Mouse (Mus musculus) liver, embryonic 13.5 days (tissue): Measurements from ENCODE around the gene Arsa. TPM values are rescaled to one million over a fixed set of nuclear protein-coding genes. Genes with fewer than 3 reads are reported as not detected.

Experiments
- ATAC-seq: fragments of 200-750 bp; cut with Nextera tagmentation; 2 replicates; pipeline ENCODE4 v1.8.0; 2017; ENCODE audit warnings: low read depth, mild to moderate bottlenecking, moderate number of reproducible peaks, moderate library complexity
- DNase-seq: peaks from one replicate; pipeline ENCODE4 v3.0.0; 2022
- H3K27ac ChIP-seq: fragments of 300-500 bp; sonication (generic); 2 replicates; pipeline ENCODE4 v1.5.1; 2015; ENCODE audit warnings: moderate library complexity, mild to moderate bottlenecking, inconsistent platforms
- H3K27me3 ChIP-seq: fragments of 300-500 bp; sonication (generic); 2 replicates; pipeline ENCODE4 v1.6.1; 2015; ENCODE audit warnings: mild to moderate bottlenecking, inconsistent platforms
- H3K36me3 ChIP-seq: fragments of 300-500 bp; sonication (generic); 2 replicates; pipeline ENCODE4 v1.6.1; 2015; ENCODE audit warnings: mild to moderate bottlenecking, inconsistent platforms
- H3K4me1 ChIP-seq: fragments of 300-500 bp; sonication (generic); replicated peaks from 2 replicates; pipeline ENCODE4 v1.6.1; 2015; ENCODE audit warnings: inconsistent platforms
- H3K4me2 ChIP-seq: fragments of 300-500 bp; sonication (generic); 2 replicates; pipeline ENCODE4 v1.6.1; 2015; ENCODE audit warnings: inconsistent platforms, mild to moderate bottlenecking, moderate library complexity
- H3K4me3 ChIP-seq: fragments of 300-500 bp; sonication (generic); replicated peaks from 2 replicates; pipeline ENCODE4 v1.5.1; 2015; ENCODE audit warnings: mild to moderate bottlenecking, inconsistent platforms
- H3K9ac ChIP-seq: fragments of 300-500 bp; sonication (generic); 2 replicates; pipeline ENCODE4 v1.6.1; 2015; ENCODE audit warnings: mild to moderate bottlenecking, inconsistent platforms
- H3K9me3 ChIP-seq: fragments of 300-500 bp; sonication (generic); replicated peaks from 2 replicates; pipeline ENCODE4 v1.6.1; 2016; ENCODE audit warnings: inconsistent platforms
- WGBS: fragments of 180-500 bp; shearing (Covaris S2); methylation state at CpG from one replicate; pipeline ENCODE4 v1.1.7; 2015; ENCODE audit not compliant: insufficient replicate concordance; 5-methylcytosine and 5-hydroxymethylcytosine counted together
- polyA plus RNA-seq: library from polyadenylated mRNA; unstranded; fragments of >200 nt; fragmentation: Nextera tagmentation; extraction: Ambion mirVana; gene quantifications from 2 replicates; pipeline ENCODE4 v1.2.1, GENCODE M21; 2015

The Arsa gene
- polyA plus RNA-seq, 1 experiment from 2014 or later: 4.9 TPM

DNA sequence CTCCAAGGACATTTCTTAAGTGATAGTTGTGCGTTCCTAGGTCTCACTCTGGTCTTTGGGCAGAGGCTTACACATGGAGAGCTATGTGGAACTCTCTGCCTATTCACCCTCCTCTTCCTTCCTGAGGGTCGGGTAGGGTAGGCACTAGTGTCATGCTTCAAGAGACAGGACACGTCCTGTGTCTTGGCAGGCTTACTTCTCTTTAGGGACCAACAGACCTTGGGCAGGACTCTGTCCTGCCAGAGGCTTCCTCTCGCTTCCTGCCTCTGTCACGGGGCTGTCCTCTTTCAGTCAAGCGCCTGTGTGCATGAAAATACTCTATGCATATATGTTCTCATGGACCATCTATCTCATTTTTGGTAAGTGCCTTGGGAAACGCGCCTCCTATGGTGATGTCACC is 30.5 kb upstream of the Arsa start:
- ATAC-seq: no peak

DNA sequence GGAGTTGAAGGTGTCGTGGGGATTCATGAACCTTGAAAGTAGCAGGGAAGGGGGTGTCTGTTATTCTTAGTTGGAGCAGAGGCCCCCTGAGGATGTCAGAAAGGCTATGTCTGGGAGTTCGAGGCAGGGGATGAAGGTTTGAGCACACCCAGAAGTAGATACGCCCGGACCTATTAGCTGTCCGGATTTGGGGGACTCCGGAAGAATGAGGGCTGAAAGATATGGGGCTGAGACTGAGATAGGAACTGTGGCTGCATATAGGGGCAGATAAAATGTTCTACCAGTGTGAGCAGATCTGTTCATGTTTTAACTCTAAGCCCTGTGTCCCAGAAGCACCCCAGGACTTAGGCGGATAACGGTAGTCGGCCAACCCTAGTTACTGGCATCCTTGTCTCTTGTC is 27.6 kb upstream of the Arsa start:
- Histone ChIP-seq H3K36me3 (peaks cover 20% of the 10 kb centered on the region; the same call in 1 of the 2 replicates), H3K9ac (no peak overlapping the region), H3K9me3 (no peaks in the 10 kb centered on the region), H3K27me3 (peaks cover 12% of the 10 kb centered on the region), H3K4me1 (peaks cover 21% of the 10 kb centered on the region), H3K27ac (no peak overlapping the region; the same call in 1 of the 2 replicates), H3K4me2 (no peak overlapping the region), H3K4me3 (no peak overlapping the region)
- DNase-seq (no peak), ATAC-seq (peak; percentile 6; the same call in 1 of the 2 replicates)
- WGBS: 66% methylated on average over 9 of the region's 9 CpGs

More for the DNA sequence above, 30.5 kb upstream of the Arsa start:
- DNase-seq: no peak
- H3K4me3 ChIP-seq: no peak overlapping the region
- H3K9me3 ChIP-seq: no peaks in the 10 kb centered on the region
- H3K4me2 ChIP-seq: no peak overlapping the region
- no peak overlapping the region for H3K27ac ChIP-seq
- no peaks in the 10 kb centered on the region for H3K27me3 ChIP-seq
- WGBS: 71% methylated on average over 8 of the region's 8 CpGs
- peaks cover 20% of the 10 kb centered on the region; the same call in 1 of the 2 replicates for H3K36me3 ChIP-seq
- peaks cover 14% of the 10 kb centered on the region for H3K4me1 ChIP-seq
- no peak overlapping the region for H3K9ac ChIP-seq

DNA sequence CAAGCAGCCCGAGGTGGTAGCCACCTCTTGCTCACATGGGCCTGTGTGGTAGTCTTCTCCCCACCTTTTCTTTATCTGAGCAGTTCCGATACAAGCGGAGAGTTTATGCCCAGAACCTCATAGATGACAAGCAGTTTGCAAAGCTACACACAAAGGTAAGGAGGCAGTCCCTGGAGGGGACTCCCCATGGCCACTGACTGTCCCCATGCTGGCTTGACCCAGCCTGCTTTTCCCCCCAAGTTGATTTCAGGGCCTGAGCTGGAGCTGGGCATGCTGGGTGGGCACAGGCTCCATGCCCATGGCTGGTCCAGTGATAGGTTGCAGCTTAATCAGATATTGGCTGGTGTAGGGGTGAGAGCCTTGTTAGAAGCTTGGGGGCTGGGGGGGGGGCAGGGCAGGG is 24.1 kb upstream of the Arsa start:
- H3K4me2 ChIP-seq: 0 out of 2 replicates have a peak overlapping the region, but pooled peaks have one; percentile 89
- no peak overlapping the region; the same call in 1 of the 2 replicates for H3K9ac ChIP-seq
- no peak overlapping the region for H3K4me3 ChIP-seq
- 60% methylated on average over 3 of the region's 3 CpGs for WGBS
- no peak for ATAC-seq
- H3K9me3 ChIP-seq: no peaks in the 10 kb centered on the region
- peaks cover 41% of the 10 kb centered on the region for H3K4me1 ChIP-seq
- DNase-seq: no peak
- peaks cover 14% of the 10 kb centered on the region; the same call in 1 of the 2 replicates for H3K36me3 ChIP-seq
- peaks cover 48% of the 10 kb centered on the region for H3K27me3 ChIP-seq
- H3K27ac ChIP-seq: no peak overlapping the region

DNA sequence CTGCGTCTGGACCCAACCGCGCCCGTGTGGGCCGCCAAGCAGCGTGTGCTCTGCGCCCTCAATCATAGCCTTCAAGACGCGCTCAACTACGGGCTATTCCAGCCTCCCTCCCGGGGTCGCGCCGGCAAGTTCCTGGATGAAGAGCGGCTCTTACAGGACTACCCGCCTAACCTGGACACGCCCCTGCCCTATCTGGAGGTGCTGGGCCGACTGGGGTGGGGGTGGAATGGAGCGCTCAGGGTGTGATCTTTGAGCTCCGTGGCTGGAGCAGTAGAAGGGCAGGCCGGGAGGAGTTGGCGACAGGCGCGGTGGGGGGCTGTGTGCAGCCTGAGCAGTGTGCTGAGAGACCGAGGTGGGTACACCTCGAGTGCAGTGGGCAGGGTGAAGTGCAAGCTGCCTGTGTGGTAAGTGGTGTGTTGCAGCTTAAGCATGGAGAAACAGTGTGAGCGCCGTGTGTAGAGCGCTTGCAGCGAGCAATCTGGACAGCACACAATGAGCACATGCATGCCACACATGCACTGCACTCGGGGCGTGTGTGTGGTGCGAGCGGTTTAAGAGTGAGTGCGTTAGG is 23.1 kb upstream of the Arsa start:
- Histone ChIP-seq H3K27me3 (peaks cover 48% of the 10 kb centered on the region), H3K27ac (0 out of 2 replicates have a peak overlapping the region, but pooled peaks have one; percentile 23), H3K4me1 (peaks cover 41% of the 10 kb centered on the region), H3K9me3 (no peaks in the 10 kb centered on the region), H3K4me3 (peak overlapping the region; percentile 67), H3K9ac (peak overlapping the region; percentile 62), H3K4me2 (peak overlapping the region; percentile 89), H3K36me3 (peaks cover 12% of the 10 kb centered on the region; the same call in 1 of the 2 replicates)
- ATAC-seq: peak; percentile 69
- 7% methylated on average over 35 of the region's 35 CpGs for WGBS
- peak; percentile 27 for DNase-seq

DNA sequence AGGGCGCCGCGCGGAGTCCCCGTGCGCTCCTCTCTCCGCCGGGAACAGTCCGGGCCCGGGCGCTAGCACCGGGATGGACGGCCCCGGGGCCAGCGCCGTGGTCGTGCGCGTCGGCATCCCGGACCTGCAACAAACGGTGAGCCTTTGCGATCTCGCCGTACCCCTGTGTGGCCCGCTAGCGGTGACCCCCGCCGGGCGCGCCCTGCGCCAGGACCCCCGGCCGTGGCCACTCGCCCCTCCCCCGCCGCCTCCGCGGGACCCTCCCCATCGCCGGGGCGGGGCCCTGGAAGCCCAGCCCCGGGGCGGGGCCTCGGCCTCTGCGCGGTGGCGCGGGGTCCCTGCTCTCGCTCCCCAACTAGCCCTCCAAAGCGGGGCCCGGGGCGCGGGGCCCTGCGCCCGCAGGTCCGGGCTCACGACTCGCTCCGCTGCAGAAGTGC is 22.6 kb upstream of the Arsa start:
- Histone ChIP-seq H3K36me3 (peaks cover 8% of the 10 kb centered on the region; the same call in 1 of the 2 replicates), H3K4me1 (peaks cover 41% of the 10 kb centered on the region), H3K27me3 (peaks cover 48% of the 10 kb centered on the region), H3K9ac (peak overlapping the region; percentile 62), H3K4me2 (peak overlapping the region; percentile 89), H3K4me3 (peak overlapping the region; percentile 67), H3K27ac (0 out of 2 replicates have a peak overlapping the region, but pooled peaks have one; percentile 23), H3K9me3 (no peaks in the 10 kb centered on the region)
- DNase-seq (no peak), ATAC-seq (peak; percentile 56)
- WGBS: under 1% methylated on average over 55 of the region's 60 CpGs

DNA sequence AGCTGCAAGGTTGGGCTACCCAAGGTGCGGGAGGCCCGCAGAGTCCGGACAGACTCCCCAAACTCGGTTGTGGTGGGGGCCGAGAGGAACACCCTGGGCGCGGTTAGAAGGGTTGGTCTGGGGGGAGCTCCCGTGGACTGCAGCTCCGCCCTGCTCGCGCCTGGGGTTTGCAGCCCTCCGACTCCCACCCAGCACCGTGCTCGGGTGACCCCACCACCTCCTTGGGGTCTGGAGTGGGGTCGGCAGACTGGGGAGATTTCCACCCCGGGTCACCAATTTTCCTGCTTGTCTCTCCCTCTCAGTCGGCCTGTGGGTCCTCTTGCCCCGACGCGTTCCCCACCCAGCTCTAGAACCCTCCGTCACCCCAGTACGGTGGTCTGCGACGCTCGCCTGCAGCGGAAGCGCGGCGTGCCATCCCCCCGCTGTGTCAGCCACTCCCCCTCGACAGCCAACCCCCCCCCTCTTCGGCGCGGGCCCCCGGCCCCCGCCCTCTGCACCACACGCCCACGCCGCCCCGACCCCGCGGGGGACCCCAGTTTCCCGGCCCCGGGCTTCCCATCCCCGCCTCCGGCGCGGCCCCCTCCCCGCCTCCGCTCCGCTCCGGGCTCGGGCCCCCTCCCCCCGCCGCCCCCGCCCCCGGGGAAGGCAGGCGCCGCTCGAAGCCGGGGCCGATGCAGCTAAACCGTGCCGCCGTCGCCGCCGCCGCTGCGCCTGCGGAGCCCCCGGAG is 21.9 kb upstream of the Arsa start, which contains the start of gene Shank3:
Gene Shank3, plus strand, starts transcription at position 663 of the 728 bp plus-strand sequence.
- peak within 1 kb of the TSS; percentile 27; the same call in 1 of the 2 replicates for H3K27ac ChIP-seq

DNA sequence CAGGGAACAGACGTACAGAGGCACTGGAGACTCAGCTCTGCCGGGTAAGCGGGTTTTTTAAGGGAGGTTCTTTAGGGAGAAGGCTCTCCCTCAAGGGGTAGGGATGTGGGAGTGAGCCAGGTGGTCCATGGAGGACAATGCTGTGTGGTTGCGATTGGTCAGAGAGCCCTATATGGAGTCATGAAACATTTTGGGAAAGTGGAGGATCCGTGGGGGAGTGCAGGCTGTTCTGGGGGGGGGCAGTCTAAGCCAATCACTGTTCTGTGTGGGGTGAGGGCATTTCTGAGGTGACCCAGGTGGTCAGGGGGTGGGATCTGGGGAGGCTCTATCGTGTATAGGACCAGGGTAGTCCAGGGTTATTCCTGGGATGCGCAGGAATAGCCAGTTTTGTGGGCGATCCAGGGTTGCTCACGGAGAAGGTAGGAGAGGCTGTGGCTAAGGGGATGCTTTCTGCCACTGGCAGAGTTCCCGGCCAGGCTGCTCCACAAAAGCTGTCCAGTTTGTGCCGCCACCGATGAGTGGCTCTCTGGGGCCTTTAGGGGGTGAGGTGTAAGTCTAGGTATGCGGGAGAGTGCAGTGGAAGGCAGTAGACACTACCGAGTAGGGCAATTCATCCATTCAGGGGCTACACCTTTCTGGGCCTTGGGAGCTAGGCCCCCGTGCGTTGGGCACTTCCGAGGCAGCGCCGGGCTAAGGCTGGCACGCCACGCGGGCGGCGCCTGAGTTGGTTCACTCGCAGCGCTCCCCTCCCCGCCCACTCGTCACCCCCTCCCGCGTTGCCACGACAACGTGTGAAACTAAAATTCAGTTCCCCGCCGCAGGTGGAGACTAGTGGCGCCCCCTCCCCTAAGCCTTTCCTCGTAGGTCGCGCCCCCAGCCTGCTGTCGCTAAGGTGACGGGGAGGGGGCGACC is 21.1 kb upstream of the Arsa start:
- H3K9ac ChIP-seq: peak overlapping the region; percentile 62
- H3K9me3 ChIP-seq: no peaks in the 10 kb centered on the region
- peak overlapping the region; percentile 89 for H3K4me2 ChIP-seq
- peak overlapping the region; percentile 67 for H3K4me3 ChIP-seq
- H3K27me3 ChIP-seq: peaks cover 48% of the 10 kb centered on the region
- peaks cover 41% of the 10 kb centered on the region for H3K4me1 ChIP-seq
- WGBS: 1% methylated on average over 40 of the region's 41 CpGs
- ATAC-seq (peak; percentile 13; the same call in 1 of the 2 replicates), DNase-seq (no peak)
- 0 out of 2 replicates have a peak, but pooled peaks cover 3% of the 10 kb centered on the region for H3K36me3 ChIP-seq
- H3K27ac ChIP-seq: peak overlapping the region; percentile 27; the same call in 1 of the 2 replicates

More for the DNA sequence above, 21.9 kb upstream of the Arsa start, which contains the start of gene Shank3:
- Histone ChIP-seq H3K4me2 (peak within 1 kb of the TSS; percentile 89), H3K4me3 (peak within 1 kb of the TSS; percentile 67), H3K9ac (peak within 1 kb of the TSS; percentile 62), H3K27me3 (peaks cover 48% of the 10 kb centered on the region), H3K36me3 (peaks cover 8% of the 10 kb centered on the region; the same call in 1 of the 2 replicates), H3K9me3 (no peaks in the 10 kb centered on the region), H3K4me1 (peaks cover 41% of the 10 kb centered on the region)
- DNase-seq: no peak
- ATAC-seq: no peak
- under 1% methylated on average over 50 of the region's 72 CpGs for WGBS

DNA sequence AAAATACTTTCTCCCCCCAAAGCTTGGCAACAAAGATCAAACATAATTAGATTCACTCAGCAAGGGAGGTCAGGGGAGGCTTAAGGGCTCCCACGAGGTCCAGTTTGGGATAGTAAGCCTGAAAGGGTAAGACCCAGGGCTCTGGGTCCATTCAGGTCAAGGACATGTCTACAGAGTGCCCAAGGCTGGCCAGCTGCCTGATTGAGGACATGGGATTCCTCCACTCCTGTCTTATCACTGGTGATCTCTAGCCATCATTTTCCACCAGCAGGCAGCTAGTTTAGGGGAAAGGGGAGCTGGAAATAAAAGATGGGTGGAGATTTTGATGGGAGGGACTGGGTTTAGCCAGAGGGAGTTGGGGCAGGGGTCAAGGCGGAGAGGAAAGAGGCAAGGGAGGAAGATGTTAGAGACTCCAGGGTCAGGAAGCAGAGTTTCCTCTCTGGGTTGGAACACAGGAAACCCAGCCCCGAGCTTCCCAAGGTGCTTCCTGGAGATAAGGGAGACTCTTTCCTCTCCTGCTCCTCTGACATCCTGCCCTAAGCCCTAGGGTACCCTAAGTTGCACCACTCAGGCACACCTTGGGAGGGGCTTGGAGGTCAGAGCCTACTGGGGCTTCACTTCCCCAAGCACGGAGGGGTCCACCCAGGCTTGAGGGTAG is 20.3 kb upstream of the Arsa start:
- H3K27ac ChIP-seq: peak overlapping the region; percentile 4; the same call in 1 of the 2 replicates
- ATAC-seq: peak; percentile 37
- peaks cover 48% of the 10 kb centered on the region for H3K27me3 ChIP-seq
- WGBS: 2% methylated on average over 4 of the region's 4 CpGs
- H3K4me2 ChIP-seq: peak overlapping the region; percentile 89; the same call in 1 of the 2 replicates
- H3K9me3 ChIP-seq: no peaks in the 10 kb centered on the region
- DNase-seq: no peak
- no peaks in the 10 kb centered on the region for H3K36me3 ChIP-seq
- 0 out of 2 replicates have a peak overlapping the region, but pooled peaks have one; percentile 62 for H3K9ac ChIP-seq
- peak overlapping the region; percentile 67 for H3K4me3 ChIP-seq
- H3K4me1 ChIP-seq: peaks cover 41% of the 10 kb centered on the region

DNA sequence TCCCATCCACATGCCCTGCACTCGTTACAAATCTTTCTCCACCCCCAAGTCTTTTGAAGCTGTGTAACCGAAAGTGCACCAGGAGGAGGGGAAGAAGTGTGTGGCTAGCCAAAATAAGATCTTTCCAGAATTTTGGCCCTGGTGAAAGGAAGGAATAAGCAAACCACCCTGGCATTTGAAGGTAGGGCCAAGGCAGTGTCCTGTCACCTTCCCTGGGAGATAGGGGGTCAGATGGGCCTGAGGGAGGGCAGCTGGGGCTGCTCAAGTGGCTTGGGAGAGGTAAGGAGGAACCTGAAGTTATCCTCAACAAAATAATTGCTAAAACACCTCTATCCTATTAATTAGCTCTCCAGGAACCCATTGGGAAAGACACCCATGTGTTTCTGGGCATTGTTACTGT is 19.6 kb upstream of the Arsa start:
- Histone ChIP-seq H3K36me3 (no peaks in the 10 kb centered on the region), H3K9me3 (no peaks in the 10 kb centered on the region), H3K27me3 (peaks cover 48% of the 10 kb centered on the region), H3K27ac (no peak overlapping the region), H3K4me1 (peaks cover 41% of the 10 kb centered on the region), H3K9ac (no peak overlapping the region), H3K4me3 (no peak overlapping the region), H3K4me2 (no peak overlapping the region)
- WGBS: 36% methylated on average over 2 of the region's 2 CpGs
- ATAC-seq: no peak
- no peak for DNase-seq

DNA sequence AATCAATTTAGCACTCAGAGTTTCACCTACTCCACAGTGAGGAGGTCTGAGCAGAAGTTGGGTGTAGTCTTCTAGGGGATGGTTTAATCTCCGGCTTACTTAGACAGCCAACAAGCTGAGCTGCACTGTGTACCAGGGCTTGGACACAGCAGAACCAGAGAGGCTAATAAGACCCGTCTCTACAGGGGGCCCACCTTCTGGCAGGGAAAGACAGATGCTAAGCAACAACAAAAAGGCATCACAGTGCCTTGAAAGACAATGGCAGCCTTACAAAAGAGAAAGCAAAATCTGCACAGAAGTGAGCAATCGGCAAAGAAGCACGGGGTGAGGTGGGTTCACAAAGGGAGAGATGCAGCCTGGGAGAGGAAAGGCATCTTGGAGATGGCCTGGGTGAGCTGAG is 18.9 kb upstream of the Arsa start:
- no peak overlapping the region for H3K4me3 ChIP-seq
- H3K27ac ChIP-seq: no peak overlapping the region
- no peak overlapping the region for H3K9ac ChIP-seq
- 64% methylated on average over 4 of the region's 4 CpGs for WGBS
- peaks cover 38% of the 10 kb centered on the region for H3K4me1 ChIP-seq
- H3K4me2 ChIP-seq: no peak overlapping the region
- no peaks in the 10 kb centered on the region for H3K9me3 ChIP-seq
- peaks cover 44% of the 10 kb centered on the region for H3K27me3 ChIP-seq
- DNase-seq (no peak), ATAC-seq (no peak)
- H3K36me3 ChIP-seq: no peaks in the 10 kb centered on the region
